Mouse (Mus musculus) right cerebral cortex, postnatal 4 days (tissue): ENCODE results near the gene Man2a2.

Source experiments
- DNase-seq: peaks from one replicate; pipeline ENCODE4 v3.0.0-alpha.2; 2022

The Man2a2 gene

DNA sequence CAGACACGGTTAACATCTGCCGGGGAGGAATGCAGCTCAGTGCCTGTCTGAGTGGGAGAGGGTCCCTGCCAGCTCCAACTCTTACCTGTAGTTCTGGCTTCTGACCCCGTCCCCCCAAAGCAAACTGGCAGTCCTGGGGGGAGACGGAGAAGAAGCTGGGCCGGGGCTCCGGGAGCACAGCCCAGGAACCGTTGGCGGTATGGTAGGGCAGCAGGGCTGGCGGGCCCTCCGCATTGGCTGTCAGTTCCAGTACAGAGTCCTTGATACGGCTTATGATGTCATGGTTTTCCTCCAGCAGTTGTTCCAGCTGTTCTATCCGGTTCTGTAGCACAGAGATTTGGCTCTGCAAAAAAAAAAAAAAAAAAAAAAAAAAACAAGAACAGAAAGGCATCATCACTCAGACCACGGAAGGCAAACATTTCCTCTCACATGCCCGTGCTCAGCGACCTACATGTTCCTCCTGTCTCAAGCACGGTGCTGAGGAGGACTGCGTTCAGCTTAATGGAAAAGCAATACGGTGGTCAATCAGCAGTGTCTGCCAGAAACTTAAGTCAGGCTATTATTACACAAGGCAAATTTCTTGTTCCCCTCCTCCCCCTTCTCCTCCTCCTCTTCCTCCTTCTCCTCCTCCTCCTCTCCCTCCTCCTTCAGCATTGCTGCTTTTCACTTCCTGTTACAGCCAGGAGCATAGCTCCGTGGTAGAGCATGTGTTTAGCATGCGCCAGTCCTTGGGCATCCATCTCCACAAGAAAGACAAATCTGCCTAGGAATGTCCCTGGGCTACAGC is 2.3 kb downstream of the Man2a2 start:
- no peak for DNase-seq

DNA sequence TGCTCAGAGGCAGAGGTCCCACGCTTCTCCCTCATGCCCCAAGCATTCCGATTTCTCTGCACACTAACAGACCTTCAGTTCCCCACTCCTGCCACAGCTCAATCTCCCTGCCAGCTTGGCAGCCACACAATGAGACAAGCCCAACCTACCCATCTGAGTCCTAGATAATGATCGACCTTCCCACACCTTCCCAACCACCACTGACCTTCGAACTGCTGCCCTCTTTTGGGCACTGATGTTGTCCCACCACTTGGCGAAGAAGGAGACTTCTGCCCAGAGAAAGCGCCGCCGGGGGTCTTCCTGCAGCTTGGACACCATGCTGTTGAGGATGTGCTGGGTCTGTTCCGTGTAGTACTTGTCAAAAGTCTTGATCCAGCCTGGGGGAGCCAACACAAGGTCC is 3.2 kb downstream of the Man2a2 start:
- no peak for DNase-seq

GRCm38 (mm10) chr7:80367232-80367631 is 3.9 kb downstream of the Man2a2 start:
- no peak for DNase-seq

DNA sequence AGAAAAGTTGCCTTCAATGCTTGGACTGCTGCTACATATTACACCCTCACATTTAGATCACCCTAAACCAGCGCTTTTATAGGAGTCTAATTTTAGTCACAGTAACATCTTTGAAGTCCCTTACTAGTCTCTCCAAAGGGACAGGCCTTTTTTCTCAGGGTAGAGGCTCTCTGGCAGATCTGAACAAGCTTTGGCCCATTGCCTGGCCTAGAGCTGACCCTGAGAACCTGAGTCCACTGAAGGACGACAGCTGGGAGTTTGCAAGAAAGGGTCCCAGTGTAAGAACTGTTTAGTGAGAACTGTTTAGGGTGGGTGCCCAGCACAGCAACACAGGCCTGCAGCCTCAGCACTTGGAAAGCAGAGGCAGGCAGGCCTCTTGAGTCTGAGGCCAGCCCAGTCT is 5.4 kb downstream of the Man2a2 start:
- no peak for DNase-seq

DNA sequence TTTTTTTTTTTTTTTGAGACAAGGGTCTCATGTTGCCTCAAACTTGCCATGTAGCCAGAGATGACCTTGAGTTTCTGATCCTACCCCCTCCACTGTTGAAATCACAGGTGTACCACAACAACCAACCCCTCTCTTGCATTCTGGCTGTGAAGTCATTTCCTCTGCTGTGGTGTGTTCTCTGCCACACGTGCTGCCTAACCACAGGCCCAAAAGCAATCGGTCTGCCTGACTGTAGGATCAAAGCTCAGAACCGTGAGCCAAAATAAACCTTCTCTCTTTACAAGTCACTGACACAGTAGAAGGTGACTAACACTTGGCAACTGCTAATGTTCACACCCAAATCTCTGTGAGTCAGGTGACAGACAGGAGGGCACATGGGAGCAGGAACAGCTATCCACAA is 10.7 kb downstream of the Man2a2 start:
- DNase-seq = no peak

DNA sequence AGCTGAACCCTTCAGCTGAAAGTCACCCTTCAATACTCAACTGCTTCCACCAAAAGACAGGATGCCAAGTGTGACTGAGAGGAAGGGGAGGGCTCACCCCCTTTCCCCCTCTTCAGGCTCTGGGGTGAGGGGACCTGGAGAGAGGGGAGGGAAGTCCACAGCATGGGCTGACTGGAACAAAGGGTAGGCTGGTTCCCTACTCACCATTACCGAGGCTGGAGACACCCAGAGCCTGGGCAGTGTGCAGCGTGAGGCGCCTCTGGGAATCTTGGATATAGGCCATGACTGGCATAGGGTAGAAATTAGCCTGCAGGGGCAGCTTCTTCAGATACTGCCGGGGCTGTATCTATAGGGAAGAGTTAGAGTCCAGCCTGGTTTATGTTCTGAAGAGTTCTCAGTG is 13.1 kb downstream of the Man2a2 start:
- no peak for DNase-seq

GRCm38 (mm10) chr7:80357156-80357555 is 14.0 kb downstream of the Man2a2 start:
- no peak for DNase-seq

GRCm38 (mm10) chr7:80356351-80356750 is 14.8 kb downstream of the Man2a2 start:
- no peak for DNase-seq

- no peak for DNase-seq
Measured at GRCm38 (mm10) chr7:80352920-80353319, 18.3 kb downstream of the Man2a2 start.

DNA sequence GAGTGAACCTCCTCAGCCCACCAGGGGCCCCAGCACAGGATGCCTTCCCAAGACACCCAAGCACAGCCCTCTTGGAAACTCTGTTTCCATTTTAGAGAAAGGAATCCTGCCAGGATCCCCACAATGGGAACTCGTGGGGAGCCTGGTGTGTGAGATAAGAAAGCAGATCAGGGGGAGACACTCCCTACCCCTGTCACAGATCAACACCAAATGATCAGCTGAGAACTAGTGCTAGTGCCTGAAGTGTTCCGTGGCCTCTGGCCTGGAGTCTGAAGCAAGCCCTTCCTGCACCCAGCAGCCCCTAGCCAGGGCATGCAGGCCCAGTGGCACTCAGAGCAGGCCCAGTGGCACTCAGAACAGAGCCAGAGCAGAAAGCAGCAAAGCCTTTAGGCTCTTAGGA is 20.4 kb downstream of the Man2a2 start:
- DNase-seq = no peak

DNA sequence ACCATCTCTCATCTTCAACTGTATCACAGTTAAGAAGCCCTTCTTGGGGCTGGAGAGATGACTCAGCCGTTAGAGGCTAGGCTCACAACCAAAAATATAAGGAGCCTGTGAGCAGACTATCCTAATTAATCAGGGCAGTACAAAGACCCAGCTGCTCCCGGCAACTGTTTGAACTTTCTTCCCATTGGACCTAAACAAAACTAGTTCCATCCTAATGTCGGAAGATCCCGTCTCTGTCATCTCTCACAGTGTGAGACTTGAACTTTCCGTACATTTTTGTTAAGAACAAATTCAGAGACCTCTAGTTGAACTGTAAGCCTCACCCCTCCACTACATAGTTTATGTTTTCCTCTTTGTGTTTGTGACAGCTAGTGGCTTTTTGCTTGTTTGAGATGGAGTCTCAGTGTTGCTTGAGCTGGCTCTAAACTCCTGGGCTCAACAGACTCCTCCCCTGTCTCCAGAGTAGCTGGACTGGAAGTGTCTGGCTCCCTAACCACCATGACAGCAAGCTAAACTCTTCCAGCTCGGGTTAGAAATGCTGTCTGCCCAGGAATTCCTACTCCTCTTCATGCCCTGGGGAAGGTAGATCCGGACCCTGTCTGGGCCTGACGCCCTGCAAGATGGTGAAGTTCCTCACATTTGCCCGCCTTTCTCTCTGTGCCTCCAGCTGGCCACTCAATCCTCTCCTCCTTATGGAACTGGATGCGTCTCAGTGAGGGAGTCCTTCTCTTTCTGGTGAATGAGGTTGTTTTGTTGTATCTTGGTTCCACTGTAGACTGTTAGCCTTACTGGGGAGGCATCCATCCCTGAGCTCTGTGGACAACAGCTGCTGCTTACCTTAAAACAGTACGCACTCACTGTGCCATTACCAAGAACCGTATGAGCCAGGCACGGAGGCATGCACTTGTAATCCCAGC is 23.2 kb downstream of the Man2a2 start:
- DNase-seq = no peak

GRCm38 (mm10) chr7:80346830-80347229 is 24.3 kb downstream of the Man2a2 start:
- no peak for DNase-seq

GRCm38 (mm10) chr7:80346173-80346572 is 25.0 kb downstream of the Man2a2 start:
- DNase-seq = no peak

DNA sequence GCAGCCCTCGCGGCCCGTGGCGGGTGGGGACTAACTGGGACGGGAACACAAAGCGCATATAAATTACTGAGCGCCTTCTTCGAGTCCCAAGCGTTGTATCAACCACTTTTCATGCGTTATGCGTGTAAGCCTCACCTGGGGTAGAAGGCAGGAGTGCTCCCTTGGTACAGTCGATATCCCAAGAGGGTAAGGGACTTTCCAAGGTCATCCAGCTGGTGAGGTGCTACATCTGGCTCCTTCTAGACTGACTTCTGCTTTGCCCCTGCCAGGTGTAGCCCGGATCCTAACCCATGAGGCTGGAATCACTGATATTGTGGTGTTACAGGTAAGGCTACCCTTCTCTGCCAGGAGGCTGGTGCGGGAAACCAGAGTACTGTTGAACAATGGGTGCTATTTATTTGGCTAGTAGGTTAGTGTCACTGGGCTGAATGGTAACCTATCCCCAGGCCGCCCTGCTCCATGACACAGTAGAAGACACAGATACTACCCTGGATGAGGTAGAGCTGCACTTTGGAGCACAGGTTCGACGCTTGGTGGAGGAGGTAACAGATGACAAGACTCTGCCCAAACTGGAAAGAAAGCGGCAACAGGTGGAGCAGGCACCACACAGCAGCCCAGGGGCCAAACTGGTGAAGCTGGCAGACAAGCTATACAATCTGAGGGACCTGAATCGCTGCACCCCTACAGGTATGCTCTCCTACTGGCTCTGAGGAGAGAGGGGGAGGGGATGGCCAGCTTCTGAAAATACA is 27.7 kb downstream of the Man2a2 start:
- no peak for DNase-seq

DNA sequence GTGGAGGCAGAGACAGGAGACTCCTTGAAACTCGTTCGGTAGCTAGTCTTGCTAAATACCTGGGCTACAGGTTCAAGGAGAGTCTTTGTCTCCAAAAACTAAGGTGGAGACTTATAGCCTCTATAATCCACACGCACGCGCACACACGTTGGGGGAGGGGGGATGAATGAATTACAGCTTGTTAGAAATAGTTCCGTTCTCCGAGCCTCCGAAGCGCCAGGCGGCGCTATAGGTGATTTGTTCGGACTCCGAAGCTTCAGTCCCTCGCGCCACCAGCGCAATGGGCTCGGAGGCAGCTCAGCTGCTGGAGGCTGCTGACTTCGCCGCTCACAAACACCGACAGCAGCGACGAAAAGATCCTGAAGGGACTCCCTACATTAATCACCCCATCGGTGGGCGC is 28.3 kb downstream of the Man2a2 start, which contains the start of gene Hddc3:
TSS of gene Hddc3 (plus strand) at position 247 of the 400 bp plus-strand sequence.
- peak; percentile 99 for DNase-seq

DNA sequence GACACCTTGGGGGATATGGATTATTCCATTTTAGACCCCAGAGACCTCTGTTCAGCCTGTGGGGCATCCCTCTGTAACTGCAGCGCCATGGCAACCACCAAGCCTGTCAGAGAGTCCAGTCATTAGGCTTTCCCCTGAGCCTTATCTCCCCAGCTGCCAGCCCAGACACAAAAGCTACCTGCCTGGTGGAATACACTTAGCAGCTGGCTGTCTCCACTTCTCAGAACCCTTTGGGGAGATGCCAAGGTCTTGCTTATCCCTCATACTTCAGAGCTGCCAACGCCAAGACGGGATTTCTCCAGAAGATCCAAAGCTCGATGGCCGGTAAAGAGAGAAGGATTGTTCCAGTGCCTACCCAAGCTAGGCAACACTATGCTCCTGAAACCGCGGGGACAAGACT is 29.4 kb downstream of the Man2a2 start:
- DNase-seq = no peak

GRCm38 (mm10) chr7:80340793-80341192 is 30.4 kb downstream of the Man2a2 start, which contains the start of gene Unc45a:
Gene Unc45a, minus strand, starts transcription at chr7:80341005.
- DNase-seq = peak; percentile 52

GRCm38 (mm10) chr7:80339793-80340628 is 31.2 kb downstream of the Man2a2 start:
- DNase-seq = peak; percentile 99

DNA sequence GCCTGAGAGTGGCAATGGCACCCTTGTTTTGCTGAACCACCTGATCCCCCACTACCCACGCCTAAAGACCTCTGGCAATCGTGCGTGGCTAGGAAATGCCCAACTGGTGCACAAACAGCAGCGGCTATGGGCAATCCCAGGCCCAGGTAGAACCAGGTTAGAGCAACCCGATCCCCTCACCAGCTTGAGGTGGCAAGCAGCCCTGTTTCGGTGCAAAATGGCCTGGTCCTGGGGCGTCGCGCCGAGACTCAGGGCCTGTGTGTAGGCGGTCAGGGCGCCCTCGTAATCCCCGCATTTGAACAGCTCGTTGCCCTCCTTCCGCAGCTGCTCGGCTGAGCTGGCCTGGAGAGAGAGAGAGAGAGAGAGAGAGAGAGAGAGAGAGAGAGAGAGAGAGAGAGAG is 31.8 kb downstream of the Man2a2 start:
- DNase-seq = peak; percentile 38

DNA sequence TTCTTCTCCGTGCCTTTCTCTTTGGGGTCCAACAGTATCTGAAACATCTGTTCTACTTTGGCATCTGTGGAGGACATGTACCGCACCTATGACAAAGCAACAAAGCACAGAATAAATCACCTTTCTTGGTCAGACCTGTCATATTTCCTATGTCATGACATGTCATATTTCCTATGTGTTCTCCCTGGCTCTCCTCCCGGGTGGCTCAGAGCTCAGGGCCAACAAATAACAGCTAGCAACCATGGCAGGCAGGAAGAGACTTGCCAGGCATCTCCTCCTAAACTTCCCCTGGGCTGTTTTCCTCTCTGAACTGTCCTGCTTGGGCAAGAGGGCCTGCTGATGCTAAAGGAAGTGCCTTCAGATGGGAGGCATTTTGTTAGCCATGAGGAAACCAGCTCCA is 34.2 kb downstream of the Man2a2 start:
- no peak for DNase-seq

- DNase-seq = no peak
Measured at GRCm38 (mm10) chr7:80334848-80335247, 36.3 kb downstream of the Man2a2 start.

- DNase-seq = no peak
Measured at GRCm38 (mm10) chr7:80331433-80331832, 39.7 kb downstream of the Man2a2 start.
